Mouse (Mus musculus) ES-CJ7 (cell line): Measurements from ENCODE around the gene Cdc34.

Experiments
- DNase-seq: peaks from one replicate; pipeline ENCODE4 v3.0.0; 2011; ENCODE audit warnings: low read depth, low spot score

Cdc34 gene

DNA sequence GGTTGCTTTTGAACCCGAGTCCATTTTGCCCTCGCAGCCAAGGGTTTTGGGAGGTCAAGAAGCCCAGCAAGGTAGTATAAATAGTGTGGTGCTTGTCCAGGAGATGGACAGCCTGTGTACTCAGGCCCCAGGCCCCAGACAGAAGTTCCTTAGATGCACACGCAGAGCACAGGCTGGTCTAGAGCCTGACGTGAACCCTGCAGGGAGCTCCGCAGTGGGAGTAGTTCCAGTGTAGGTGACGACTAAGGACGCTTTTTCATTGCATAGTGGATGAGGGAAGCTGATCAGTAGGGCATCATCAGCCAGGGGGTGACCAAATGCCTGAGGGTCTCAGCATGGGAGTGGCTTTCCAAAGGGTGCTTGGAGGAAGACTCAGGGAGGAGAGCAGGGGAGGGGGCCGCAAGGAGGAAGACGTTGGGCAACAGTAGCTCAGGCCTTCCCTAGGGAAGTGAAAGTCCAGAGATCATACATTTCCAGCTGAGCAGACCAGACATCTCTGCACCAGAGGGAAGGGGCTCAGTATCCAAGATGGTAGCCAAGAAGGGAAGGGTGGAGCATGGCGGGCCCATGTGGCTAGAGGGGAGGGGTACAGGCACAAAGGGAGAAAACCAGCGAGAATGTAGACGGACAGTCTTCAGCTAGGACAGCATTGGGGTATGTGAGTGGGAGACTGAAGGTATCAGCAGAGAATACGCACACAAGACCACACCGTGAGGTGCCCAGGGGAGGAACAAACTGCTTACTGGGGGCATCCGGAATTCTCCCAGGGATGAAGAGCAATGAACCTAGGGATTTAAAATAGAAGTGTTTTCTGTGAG, 11.7 kb upstream of the Cdc34 start:
- peak; percentile 39 for DNase-seq

DNA sequence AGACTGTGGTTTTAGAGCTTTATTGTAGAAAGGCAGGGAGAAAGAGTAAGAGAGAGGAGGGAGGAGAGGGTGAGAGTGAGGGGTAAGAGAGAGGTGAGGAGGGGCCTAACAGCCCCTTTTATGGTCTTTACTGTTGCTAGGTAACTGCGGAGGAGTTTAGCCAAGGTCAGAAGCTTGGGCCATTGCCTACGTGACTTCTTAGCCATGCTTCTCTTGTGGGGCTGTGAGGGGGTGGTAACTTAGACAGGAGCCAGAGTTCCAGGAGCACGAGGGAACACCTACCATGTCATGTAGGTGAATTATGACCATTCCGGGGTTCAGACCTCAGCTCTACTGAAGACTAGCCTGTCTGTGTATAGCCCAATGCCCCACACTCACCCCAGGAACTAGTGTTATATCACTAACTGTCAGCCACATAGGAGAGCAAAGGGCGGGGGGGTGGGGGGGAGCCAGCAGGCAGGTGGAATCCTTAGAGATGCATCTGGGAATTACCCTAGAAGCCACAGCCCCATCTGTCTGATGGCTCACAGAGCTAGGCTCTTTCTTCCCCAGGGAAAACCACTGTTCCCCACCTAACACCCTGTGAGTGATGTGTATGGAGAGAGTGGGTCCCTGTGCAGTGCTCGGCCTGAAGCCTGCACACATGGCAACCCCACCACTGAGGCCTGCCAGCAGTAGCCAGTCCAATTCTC, 10.5 kb upstream of the Cdc34 start:
- peak; percentile 80 for DNase-seq

DNA sequence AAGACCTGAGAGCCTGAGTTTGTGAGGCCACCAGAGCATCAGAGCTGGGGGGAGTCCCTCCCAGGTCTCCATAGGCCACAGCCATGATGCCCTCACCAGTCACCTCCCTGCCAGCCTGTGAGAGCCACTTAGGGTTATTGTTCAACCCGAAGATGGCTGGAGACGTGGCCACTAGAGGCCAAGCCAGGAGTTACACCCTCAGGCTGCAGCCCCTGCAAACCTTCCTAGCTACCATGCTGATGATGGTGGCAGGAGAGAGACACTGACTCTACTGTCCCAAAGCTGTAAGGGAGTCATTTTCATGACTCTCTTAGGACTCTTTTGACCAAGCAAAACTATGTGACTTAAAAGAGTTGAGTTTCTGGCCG, 9.9 kb upstream of the Cdc34 start:
- DNase-seq, result peak; percentile 76

DNA sequence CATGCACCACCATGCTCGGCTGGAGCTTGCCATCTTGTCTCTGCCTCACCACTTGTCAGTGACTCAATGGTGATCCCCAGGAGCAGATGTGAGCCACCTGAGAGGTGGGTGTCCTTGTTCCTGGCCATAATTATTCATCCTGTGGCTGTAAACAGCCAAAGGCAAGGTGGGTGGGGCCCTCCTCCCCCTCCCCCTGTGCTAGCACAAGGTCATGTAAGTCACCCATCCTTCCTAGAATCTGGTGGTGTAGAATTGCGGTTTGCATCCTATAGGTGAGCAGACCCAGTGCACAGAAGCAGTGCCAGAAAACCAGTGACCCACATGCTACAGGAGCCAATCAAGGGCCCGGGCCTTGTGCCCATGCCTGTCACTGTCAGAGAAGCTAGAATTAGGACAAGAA, 8.9 kb upstream of the Cdc34 start:
- DNase-seq, result peak; percentile 82

DNA sequence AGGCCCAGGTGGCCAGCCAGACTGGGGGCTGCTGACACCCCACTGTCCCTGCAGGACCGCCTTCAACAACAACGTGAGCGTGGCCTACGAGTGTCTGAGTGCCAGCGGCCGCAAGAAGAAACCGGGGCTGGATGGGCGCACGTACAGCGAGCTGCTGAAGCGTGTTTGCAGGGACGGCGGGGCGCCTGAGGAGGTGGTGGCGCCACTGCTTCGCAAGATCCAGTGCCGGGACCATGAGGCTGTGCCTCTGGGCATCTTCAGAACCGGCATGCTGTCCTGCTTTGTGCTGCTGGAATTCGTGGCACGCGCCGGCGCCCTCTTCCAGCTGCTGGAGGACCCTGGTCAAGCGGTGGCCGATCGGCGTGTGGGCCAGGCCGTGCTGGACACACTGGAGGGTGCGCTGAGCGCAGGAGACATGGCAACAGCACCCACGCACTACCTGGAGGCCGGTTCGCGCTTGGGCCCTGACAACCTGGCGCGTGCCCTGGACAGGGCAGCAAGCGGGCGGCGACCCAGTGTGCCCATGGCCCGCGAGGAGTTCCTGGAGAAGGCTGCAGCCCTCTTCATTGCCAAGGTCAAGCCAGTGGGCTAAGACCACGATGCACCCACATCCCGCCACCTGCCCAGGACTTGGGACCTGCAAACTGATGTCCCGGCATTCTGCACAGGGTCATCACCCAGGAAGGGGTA, 6.5 kb upstream of the Cdc34 start:
- peak; percentile 69 for DNase-seq

DNA sequence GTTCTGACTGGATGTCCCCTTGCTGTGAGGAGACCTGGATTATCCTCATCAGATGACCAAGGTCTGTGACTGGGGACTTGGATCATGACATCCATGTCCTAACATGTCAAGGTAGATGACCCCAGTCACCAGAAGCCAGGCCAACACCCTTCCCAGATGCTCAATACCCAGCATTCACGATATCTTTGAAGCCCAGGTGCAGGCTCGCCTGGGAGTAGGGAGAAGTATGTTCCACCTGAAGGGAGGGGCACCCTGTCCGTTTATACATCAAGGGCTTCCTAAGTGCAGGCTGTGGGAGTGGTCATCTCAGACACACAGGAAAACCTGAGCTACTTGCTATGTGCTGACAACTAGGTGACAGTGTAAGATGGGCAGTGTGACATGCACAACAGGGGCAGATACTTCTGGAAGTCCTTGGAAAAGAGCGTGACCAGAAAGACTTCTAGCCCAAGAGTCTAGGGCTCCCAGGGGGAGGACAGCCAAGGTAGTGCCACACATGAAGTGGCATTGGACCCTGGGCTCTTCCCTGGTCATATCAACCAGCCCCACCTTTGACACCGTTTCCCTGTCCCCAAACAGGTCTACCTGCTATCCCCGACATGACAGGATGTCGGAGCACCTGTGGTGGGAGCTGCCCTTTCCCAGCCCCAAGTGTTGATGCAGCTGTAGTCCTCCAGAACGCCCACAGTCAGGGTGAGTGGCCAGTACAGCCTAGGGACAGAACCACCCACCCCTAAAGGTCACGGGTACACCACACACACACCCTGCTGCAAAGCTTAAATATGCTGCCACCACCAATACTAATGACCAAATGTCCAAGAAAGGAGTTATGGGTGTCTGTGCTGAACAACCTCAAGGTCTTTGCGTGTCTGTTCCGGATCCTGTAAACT, 1.1 kb upstream of the Cdc34 start:
- no peak for DNase-seq

DNA sequence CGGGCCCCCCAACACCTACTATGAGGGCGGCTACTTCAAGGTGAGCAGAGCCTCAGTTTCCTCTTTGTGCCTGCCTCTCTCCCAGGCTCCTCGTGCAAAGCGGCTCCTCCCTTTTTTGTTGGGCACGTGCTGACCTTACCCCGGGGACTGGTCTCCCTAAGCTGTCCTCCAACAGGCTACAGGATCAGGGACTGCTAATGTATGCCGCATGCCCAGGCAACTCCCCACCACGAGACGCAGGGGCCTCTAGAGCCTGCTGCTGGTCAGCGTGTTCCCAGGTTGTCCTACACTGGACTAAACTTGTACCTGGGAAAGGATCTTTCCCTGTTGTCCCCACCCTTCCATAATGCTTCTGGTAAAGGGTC, 538 bp downstream of the Cdc34 start:
- DNase-seq, result no peak

DNA sequence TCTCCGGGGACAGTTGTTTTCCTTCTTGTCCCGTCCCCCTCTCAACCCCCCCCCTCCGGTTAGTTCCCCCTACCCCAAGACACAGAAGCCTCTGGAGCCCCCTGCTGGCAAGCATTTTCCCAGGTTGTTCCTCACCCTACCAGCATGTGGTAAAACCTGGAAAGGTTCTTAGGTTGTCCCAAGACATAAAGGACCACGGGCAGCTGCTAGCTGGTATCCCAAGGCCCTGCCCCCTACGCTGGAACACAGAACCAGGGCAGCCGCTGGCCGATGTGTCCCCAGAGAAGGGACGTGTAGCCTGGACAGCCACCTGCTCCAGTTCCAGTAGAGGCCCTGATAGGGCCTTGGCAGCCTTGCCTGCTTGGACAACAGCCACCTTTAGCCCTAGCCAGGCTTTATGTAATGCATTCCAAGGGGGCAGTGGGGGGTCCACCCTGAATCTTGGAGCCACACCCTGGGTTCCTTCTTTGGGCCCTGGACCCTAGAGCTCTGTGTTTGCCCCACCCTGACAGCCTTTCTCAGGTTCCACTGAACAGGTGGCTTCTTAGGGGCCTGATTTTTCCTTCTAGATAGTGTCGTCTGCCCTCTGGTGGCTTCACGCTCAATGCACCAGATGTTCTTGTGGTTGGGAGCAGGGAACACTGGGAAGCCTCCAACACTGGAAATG, 1.1 kb downstream of the Cdc34 start:
- peak; percentile 89 for DNase-seq

DNA sequence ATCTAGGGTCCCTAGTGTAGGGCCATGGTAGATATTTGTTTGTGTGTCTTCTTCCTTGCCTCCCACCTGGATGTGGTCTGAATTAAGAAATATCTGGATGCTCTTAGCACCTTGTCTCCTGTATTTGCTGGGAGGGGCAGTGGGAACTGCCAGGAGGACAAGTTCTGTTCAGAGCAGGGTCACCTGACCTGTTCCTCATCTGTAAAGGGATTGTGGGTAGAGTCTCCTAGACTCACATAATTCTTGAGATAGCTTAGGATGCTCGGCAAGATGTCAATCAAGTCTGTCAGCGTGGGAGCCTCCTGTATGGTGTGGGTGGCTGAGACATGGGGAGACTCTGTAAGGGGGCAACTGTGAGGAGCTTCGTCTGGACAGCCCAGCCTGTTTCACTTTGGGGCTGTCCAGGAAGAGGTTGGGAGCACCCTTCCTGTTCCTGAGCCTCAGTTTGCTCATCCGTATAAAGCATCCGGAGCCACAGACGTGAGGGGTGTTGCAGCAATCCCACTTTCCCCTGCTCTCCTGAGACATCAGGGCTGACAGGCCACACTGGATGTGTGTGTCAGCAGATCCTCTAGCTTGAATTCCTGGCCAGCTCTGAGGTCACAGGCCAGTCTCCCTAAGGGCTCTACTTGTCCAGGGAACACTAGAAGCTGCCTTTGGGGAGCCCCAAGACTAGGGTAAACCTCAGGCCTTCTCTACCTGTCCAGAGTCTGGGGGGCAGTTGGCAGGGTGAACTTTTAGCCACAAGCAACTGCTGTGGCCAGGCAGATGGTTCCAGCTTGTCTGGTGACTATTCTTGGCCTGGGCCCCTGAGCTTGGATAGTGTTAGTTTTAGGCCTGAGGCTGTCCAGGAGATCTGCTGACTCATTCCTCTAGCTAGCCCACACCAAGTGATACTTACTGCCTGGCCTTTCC, 2.0 kb downstream of the Cdc34 start:
- no peak for DNase-seq

DNA sequence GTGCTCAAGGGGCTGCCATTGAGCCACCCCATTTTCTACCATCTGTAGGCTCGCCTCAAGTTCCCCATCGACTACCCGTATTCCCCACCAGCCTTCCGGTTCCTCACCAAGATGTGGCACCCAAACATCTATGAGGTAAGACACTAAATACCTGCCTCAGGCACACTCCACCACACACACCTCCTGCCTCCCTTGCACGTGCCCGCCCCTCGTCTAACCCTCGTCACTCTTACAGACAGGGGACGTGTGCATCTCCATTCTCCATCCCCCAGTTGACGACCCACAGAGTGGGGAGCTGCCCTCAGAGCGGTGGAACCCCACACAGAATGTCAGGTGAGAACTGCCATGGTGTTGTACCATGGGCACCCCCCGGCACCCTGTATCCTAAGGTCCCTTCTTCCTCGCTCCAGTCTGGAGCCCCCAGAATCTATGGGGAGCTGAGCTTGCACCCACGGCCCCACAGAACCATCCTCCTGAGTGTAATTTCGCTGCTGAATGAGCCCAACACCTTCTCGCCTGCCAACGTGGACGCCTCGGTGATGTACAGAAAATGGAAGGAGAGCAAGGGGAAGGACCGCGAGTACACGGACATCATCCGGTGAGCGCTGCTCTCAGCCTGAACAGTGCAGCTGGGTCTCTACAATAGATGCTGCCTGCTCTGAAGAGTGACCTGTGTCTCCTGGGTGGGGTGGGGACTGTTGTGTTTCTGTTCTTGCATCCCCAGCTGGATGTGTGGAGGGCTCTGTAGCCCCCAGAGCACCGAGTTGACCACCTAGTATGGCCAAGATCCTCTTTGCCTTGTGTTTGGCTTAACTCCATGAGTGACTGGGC, 3.0 kb downstream of the Cdc34 start:
- DNase-seq, result no peak

DNA sequence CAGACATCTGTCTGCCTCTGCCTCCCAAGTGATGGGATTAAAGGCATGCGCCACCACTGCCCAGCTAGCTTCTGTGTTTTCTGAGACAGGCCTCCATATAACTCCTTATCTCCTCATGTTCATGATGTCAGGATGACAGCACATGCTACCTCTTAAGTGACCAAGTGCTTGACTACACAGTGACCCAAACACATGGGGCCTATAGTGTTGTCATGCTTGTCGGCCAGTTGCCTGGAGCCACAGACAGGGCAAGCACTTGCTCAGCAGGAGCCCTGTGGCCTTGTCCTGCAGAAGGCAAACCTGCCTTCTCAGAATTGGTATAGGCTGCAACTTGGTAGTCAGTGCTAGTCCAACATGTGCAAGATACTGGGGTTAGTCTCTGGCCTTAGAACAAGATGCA, 4.2 kb downstream of the Cdc34 start:
- no peak for DNase-seq

DNA sequence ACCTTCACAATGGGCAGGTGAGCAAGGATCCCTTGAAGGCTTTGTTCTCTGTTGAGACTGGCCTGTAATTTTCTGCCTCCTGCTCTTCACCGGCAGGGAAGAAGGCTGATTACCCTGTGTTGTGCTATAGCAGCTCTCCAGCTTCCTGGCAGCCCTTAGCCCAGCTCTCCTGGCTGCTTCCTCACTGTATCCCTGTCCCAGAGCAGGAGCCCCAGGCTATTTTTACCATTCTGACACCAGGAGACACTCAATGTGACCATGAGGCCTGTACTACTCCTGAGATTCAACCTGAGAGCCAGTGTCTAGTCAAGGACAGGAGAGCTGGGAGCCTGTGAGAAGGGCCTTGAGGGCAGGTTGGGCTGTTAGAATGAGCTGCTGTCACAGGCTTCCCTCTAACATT, 4.7 kb downstream of the Cdc34 start:
- DNase-seq, result no peak

DNA sequence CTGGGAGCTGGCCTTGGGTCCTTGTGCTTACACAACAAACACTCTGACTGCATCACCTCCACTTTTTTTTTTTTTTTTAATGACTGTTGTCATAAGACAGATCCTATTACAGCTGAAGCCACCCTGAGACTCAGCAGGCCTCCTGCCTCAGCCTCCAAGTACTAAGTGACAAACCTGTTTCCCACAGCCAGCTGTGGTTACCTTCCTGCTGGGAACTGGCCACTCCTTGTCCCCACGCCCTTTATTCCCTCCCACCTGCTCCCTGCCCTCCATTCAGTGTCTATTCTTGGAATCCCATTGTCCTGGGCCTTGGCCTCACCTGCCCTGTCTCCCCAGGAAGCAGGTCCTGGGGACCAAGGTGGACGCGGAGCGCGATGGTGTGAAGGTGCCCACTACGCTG, 5.5 kb downstream of the Cdc34 start:
- no peak for DNase-seq

DNA sequence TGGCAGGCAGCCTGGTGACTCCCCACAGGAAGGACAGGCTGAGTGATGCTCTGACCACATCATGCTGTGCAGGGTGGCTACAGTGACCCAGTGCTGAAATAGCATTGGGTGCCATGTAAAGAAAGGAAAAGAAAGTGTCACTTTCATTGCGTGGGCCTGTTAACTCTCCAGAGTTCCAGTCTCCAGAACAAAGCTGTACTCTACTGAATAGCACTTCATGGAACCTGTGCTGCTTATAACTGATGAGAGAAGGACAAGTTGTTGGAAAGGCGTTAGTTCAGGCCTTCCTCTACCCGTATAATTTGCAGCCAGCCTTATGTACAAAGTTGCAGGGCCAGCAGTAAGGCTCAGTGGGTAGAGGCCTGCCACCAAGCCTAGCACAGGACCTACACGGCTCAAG, 6.7 kb downstream of the Cdc34 start, which contains the start of gene Gzmm:
Gene Gzmm, plus strand, starts transcription at position 301 of the 400 bp plus-strand sequence.
- DNase-seq, result no peak

DNA sequence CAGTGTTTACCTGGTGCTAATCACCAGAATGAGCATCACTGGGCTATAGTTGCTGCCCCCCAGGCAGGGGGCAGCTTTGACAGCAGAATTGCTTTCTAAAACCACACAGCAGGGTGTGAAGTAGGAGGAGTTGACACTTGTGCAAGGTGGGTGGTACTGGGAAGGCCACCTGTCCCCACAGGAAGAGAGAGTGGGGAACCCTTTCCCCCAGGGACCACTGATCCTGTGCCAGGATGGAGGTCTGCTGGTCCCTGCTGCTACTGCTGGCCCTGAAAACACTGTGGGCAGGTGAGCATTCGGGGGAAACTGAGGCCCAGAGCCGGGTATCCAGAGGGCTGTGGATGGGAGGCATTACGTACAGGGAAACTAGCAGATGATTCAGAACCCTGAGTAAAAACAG, 7.2 kb downstream of the Cdc34 start:
- DNase-seq, result no peak

DNA sequence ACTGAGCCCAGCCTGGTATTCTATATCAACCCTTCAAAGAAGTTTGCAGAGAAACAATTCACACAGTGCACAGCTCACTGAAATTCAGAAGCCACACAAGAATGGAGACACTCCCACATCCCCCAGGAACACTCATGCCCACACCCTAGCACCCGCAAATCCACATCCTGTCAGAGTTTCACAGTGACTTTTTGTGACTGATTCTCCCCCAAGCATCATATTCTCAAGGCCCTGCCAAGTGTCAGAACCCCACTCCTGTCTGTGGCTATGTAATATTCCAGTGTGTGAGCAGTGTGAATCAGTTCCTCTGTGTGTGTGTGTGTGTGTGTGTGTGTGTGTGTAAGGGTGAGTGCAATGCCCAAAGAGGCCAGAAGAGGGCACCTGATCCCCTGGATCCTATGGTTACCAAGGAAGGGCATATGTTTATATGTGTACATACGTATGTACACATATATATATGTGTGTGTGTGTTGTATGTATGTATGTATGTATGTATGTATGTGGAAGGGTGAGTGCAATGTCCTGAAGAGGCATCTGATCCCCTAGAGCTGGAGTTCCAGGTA, 10.1 kb downstream of the Cdc34 start:
- no peak for DNase-seq

DNA sequence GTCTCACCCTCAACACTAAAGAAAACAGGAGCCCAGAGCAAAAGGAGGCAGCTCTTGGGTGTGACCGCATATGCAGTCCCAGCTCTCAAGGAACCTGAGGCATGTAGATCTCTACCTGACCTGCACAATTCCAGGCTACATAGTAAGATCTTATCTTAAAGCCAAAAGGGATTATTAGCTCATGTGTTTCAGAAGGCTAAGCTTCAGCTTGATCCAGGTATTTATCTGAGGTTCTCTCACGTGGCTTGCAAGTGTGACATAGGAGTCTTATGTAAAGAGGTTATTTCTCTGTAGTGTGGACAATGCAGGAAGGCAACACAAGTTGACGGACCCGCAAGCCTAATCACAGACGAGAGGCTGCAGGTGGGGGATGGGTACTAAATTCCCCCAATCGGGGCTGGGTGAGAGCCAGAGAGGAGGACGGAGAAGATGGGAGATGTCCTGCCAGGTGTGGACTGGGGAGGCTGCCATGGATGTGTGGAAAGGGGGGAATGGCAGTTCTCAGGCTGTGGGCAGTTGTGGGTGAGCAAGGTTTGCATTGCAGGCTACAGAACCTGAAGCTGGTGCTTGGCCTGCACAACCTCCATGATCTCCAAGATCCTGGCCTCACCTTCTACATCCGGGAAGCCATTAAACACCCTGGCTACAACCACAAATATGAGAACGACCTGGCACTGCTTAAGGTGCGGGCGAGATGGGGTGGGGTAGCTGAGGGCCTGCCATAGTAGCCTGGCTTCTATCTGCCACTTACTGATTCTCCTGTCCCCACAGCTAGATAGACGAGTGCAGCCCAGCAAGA, 11.8 kb downstream of the Cdc34 start:
- DNase-seq, result no peak

DNA sequence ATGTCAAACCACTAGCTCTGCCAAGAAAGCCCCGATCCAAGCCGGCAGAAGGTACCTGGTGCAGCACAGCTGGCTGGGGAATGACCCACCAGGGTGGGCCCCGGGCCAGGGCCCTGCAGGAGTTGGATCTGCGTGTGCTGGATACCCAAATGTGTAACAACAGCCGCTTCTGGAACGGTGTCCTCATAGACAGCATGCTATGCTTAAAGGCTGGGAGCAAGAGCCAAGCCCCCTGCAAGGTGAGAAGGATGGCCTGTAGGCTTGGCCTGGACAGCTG, 12.3 kb downstream of the Cdc34 start:
- DNase-seq, result no peak
